Mouse (Mus musculus) liver, postnatal 0 days (tissue): ENCODE results near the gene Reep1.

Experiments used
- CTCF ChIP-seq: sonication (generic); IDR thresholded peaks from 2 replicates; pipeline ENCODE4 v1.5.1; 2016; ENCODE audit warnings: antibody characterized with exemption, low read depth
- EP300 ChIP-seq: IDR thresholded peaks from 2 replicates; pipeline ENCODE4 v1.6.1; 2016; ENCODE audit warnings: antibody characterized with exemption, low read depth, mild to moderate bottlenecking

GRCm38 (mm10) chr6:71829768-71830167, 122.4 kb downstream of the Reep1 start:
- no peak for TF ChIP-seq CTCF
- no peak for TF ChIP-seq EP300
